ENCODE assay signal across 12 mouse cellular contexts in genomic region chr7:139391691-139392090, GRCm38 (mm10). TPM values are rescaled to one million over a fixed set of nuclear protein-coding genes. Genes with fewer than 3 reads are reported as not detected.
A peak's percentile ranks its signal among the peaks of the same experiment; 100 is the strongest.
DNase-seq lines count a peak whose midpoint lies in the region; ATAC-seq and TF ChIP-seq lines count a peak whose summit lies in the region.
"Had no signal": no experiment of that assay in that cellular context is flagged by ENCODE, and none has a peak within 500 bp of the region (broad histone marks: within the 10 kb centered on the region; RNA-seq: fewer than 3 reads in every experiment).

No protein-coding gene starts in this region.

- no peaks in the 10 kb centered on the region for H3K27me3 ChIP-seq in heart, embryonic 10.5 days (ENCODE audit: insufficient read depth, poor library complexity, severe bottlenecking)
- H3K27me3 ChIP-seq in lung, embryonic 14.5 days (ENCODE audit: insufficient read depth, low read length) = no peaks in the 10 kb centered on the region
- no peaks in the 10 kb centered on the region for H3K27me3 ChIP-seq in heart, embryonic 15.5 days
- no peaks in the 10 kb centered on the region for H3K27me3 ChIP-seq in intestine, embryonic 16.5 days (replicated peaks; ENCODE audit: control insufficient read depth, insufficient read depth, low read length)
- H3K27me3 ChIP-seq: CH12.LX, Patski had no signal

- H3K4me3 ChIP-seq in heart, embryonic 10.5 days = peak overlapping the region; percentile 92; the same call in 1 of the 2 replicates
- H3K4me3 ChIP-seq in lung, embryonic 14.5 days (ENCODE audit: low read depth, low read length) = 0 out of 2 replicates have a peak overlapping the region, but pooled peaks have one; percentile 6
- H3K4me3 ChIP-seq in heart, embryonic 15.5 days = peak overlapping the region; percentile 74; the same call in 1 of the 2 replicates
- no peak overlapping the region; the same call in none of the 2 replicates for H3K4me3 ChIP-seq in intestine, embryonic 16.5 days (ENCODE audit: low read length)

- no peak overlapping the region for H3K27ac ChIP-seq in heart, embryonic 10.5 days
- no peak overlapping the region for H3K27ac ChIP-seq in lung, embryonic 14.5 days (ENCODE audit: low read depth)
- H3K27ac ChIP-seq in heart, embryonic 15.5 days = 0 out of 2 replicates have a peak overlapping the region, but pooled peaks have one; percentile 25
- H3K27ac ChIP-seq in intestine, embryonic 16.5 days (ENCODE audit: low read length) = peak overlapping the region; percentile 42; the same call in 1 of the 2 replicates
- H3K27ac ChIP-seq: left cerebral cortex, adult 2 months had no signal

- intact Hi-C loops in heart, postnatal 36 days (cut with DNase I) = loop anchor here (1.0 to 2.0 kb wide), 2 partner anchors 49 to 78 kb away; no protein-coding TSS in a partner anchor

- peaks cover 81% of the 10 kb centered on the region for H3K4me1 ChIP-seq in heart, embryonic 10.5 days
- peaks cover 30% of the 10 kb centered on the region for H3K4me1 ChIP-seq in lung, embryonic 14.5 days (ENCODE audit: insufficient read depth)
- peaks cover 60% of the 10 kb centered on the region for H3K4me1 ChIP-seq in heart, embryonic 15.5 days (replicated peaks)
- peaks cover 46% of the 10 kb centered on the region for H3K4me1 ChIP-seq in intestine, embryonic 16.5 days (ENCODE audit: control insufficient read depth, insufficient read depth, low read length)

- no peak for DNase-seq in heart, embryonic 10.5 days (ENCODE audit: low spot score)
- no peak for DNase-seq in heart, postnatal 36 days
- DNase-seq in lung, embryonic 14.5 days = no peak
- no peak for DNase-seq in lung, postnatal 14 days
- DNase-seq: liver had no signal

- H3K9me3 ChIP-seq in heart, embryonic 10.5 days = no peaks in the 10 kb centered on the region
- no peaks in the 10 kb centered on the region for H3K9me3 ChIP-seq in lung, embryonic 14.5 days (ENCODE audit: low read depth, low read length)
- H3K9me3 ChIP-seq in heart, embryonic 15.5 days (replicated peaks) = no peaks in the 10 kb centered on the region
- no peaks in the 10 kb centered on the region for H3K9me3 ChIP-seq in intestine, embryonic 16.5 days (ENCODE audit: control insufficient read depth, low read length)

- no peak for ATAC-seq in lung, embryonic 14.5 days (ENCODE audit: insufficient read depth)
- ATAC-seq in heart, embryonic 15.5 days (replicated peaks; ENCODE audit: insufficient number of reproducible peaks, insufficient read depth, low FRiP score, low read depth) = no peak
- no peak for ATAC-seq in intestine, embryonic 16.5 days
- ATAC-seq in monocyte, adult 5-6 weeks (replicated peaks; ENCODE audit: insufficient number of reproducible peaks, low FRiP score, low TSS enrichment, poor library complexity, severe bottlenecking) = no peak
- ATAC-seq: inflammation-experienced regulatory T-cells, adult 6 months; Patski had no signal

- WGBS in heart, embryonic 10.5 days = 67% methylated on average over 5 of the region's 5 CpGs
- whole genome bisulfite sequencing in lung, embryonic 14.5 days = 62% methylated on average over 5 of the region's 5 CpGs
- WGBS in heart, embryonic 15.5 days = 49% methylated on average over 5 of the region's 5 CpGs
- WGBS in intestine, embryonic 16.5 days = 67% methylated on average over 5 of the region's 5 CpGs

- TF ChIP-seq CTCF in lung, embryonic 14.5 days (IDR thresholded peaks at IDR 0.05; ENCODE audit: low read depth) = no peak

- H3K36me3 ChIP-seq in heart, embryonic 10.5 days = no peaks in the 10 kb centered on the region
- H3K36me3 ChIP-seq in lung, embryonic 14.5 days (ENCODE audit: insufficient read depth) = no peaks in the 10 kb centered on the region
- no peaks in the 10 kb centered on the region for H3K36me3 ChIP-seq in heart, embryonic 15.5 days
- no peaks in the 10 kb centered on the region for H3K36me3 ChIP-seq in intestine, embryonic 16.5 days (ENCODE audit: control insufficient read depth, insufficient read depth, low read length)

- H3K9ac ChIP-seq in lung, embryonic 14.5 days = peak overlapping the region; percentile 25; the same call in 1 of the 2 replicates
- H3K9ac ChIP-seq in heart, embryonic 15.5 days = peak overlapping the region; percentile 24; the same call in 1 of the 2 replicates
- peak overlapping the region; percentile 32 for H3K9ac ChIP-seq in intestine, embryonic 16.5 days (ENCODE audit: low read depth, low read length)

- peak overlapping the region; percentile 68; the same call in 1 of the 2 replicates for H3K4me2 ChIP-seq in lung, embryonic 14.5 days
- H3K4me2 ChIP-seq in heart, embryonic 15.5 days = peak overlapping the region; percentile 63
- H3K4me2 ChIP-seq in intestine, embryonic 16.5 days (ENCODE audit: low read depth, low read length) = peak overlapping the region; percentile 72

RNA-seq across cellular contexts. Expression of gene Inpp5a, which starts 2.8 kb away (rescaled TPM):
- polyA plus RNA-seq in heart, embryonic 10.5 days (2016; fragmentation: Nextera tagmentation; extraction: Ambion mirVana) = 46.9 and 60.9 TPM in 2 replicates
- 100 to 1,000 TPM; 273 to 286 TPM for total RNA-seq in heart, postnatal 36 days (2021)
- polyA plus RNA-seq in lung, embryonic 14.5 days (2014; fragmentation: Nextera tagmentation; extraction: Ambion mirVana) = 45.2 and 47.7 TPM in 2 replicates
- polyA plus RNA-seq in heart, embryonic 15.5 days (2015; fragmentation: Nextera tagmentation; extraction: Ambion mirVana) = 53.4 and 58.4 TPM in 2 replicates
- 8.9 and 27.7 TPM in 2 replicates for polyA plus RNA-seq in intestine, embryonic 16.5 days (2015; fragmentation: Nextera tagmentation; extraction: Ambion mirVana)
- 9.5 to 39.9 TPM (median 10.0 TPM) in 3 replicates for total RNA-seq in monocyte, adult 5-6 weeks (2017)

Comparison
In these comparisons a context has a peak if more than half of its experiments do, and no peak if none do; other contexts are left out.
1. H3K27ac ChIP-seq: peak in heart, embryonic 15.5 days (single experiment) and intestine, embryonic 16.5 days (single experiment); none in heart, embryonic 10.5 days (single experiment) and lung, embryonic 14.5 days (single experiment).
2. Peak in every context shown above with its lines, with median percentiles within 50 percentile points of each other: H3K4me2 ChIP-seq and H3K9ac ChIP-seq.